Mouse (Mus musculus): ENCODE results near the gene Jmjd4.

- no peak for TF ChIP-seq ELF1 (IDR thresholded peaks at IDR 0.05; ENCODE audit: low read depth, low read length)
- TF ChIP-seq ZC3H11A (IDR thresholded peaks at IDR 0.05; ENCODE audit: low read depth, low read length), result no peak
- no peak for TF ChIP-seq CTCF (conservative IDR thresholded peaks at IDR 0.05 in 1 of 2, IDR thresholded peaks at IDR 0.05 in 1 of 2; ENCODE audit: low read depth in 2 of 2, low read length in 2 of 2)
- no peak for TF ChIP-seq POLR2A (IDR thresholded peaks at IDR 0.05; ENCODE audit: low read depth, low read length)
- TF ChIP-seq E2F4 (IDR thresholded peaks at IDR 0.05; ENCODE audit: insufficient replicate concordance, low read depth, low read length), result no peak
- no peak for TF ChIP-seq MXI1 (IDR thresholded peaks at IDR 0.05; ENCODE audit: low read depth, low read length)
- TF ChIP-seq EP300 (IDR thresholded peaks at IDR 0.05; ENCODE audit: low read length), result no peak
- TF ChIP-seq CHD2 (IDR thresholded peaks at IDR 0.05; ENCODE audit: low read length), result no peak
- TF ChIP-seq MAFK (IDR thresholded peaks at IDR 0.05; ENCODE audit: insufficient replicate concordance, low read length), result no peak
- TF ChIP-seq MAX (IDR thresholded peaks at IDR 0.05; ENCODE audit: low read length), result no peak
- TF ChIP-seq UBTF (IDR thresholded peaks at IDR 0.05; ENCODE audit: low read depth, low read length), result no peak
- TF ChIP-seq HCFC1 (IDR thresholded peaks at IDR 0.05; ENCODE audit: low read depth, low read length), result no peak
- no peak for TF ChIP-seq ZMIZ1 (IDR thresholded peaks at IDR 0.05; ENCODE audit: low read depth, low read length)
- TF ChIP-seq SMC3 (IDR thresholded peaks at IDR 0.05; ENCODE audit: low read depth, low read length), result no peak
Measured at GRCm38 (mm10) chr11:59437954-59438353, 11.9 kb upstream of the Jmjd4 start.

Data from CH12.LX (cell line).